Mouse (Mus musculus): ENCODE data around the gene Ccdc13. TPM values are rescaled to one million over a fixed set of nuclear protein-coding genes. Genes with fewer than 3 reads are reported as not detected.
A peak's percentile ranks its signal among the peaks of the same experiment; 100 is the strongest.

Ccdc13 gene
- total and polyA plus RNA-seq, 2 experiments from 2014 or later, result 3.0 to 4.8 TPM

GRCm38 (mm10) chr9:121826356-121826755 is 12.9 kb downstream of the Ccdc13 start:
- ATAC-seq (ENCODE audit: low FRiP score), result no peak
- Histone ChIP-seq H3K36me3 (ENCODE audit: insufficient read depth, low read length) (no peaks in the 10 kb centered on the region), H3K4me1 (ENCODE audit: insufficient read depth, low read length) (no peaks in the 10 kb centered on the region), H3K9me3 (ENCODE audit: low read length) (no peaks in the 10 kb centered on the region), H3K4me2 (ENCODE audit: low read depth, low read length, poor library complexity, severe bottlenecking) (no peak overlapping the region), H3K27ac (ENCODE audit: low read depth, low read length) (no peak overlapping the region), H3K4me3 (ENCODE audit: low read depth, low read length) (no peak overlapping the region), H3K9ac (replicated peaks; ENCODE audit: low read length, poor library complexity, severe bottlenecking) (no peak overlapping the region), H3K27me3 (ENCODE audit: insufficient read depth, low read length) (no peaks in the 10 kb centered on the region)
- 91% methylated on average over 3 of the region's 3 CpGs for WGBS
- no peak for DNase-seq (ENCODE audit: low spot score)
- TF ChIP-seq CTCF (IDR thresholded peaks at IDR 0.05), result no peak

DNA sequence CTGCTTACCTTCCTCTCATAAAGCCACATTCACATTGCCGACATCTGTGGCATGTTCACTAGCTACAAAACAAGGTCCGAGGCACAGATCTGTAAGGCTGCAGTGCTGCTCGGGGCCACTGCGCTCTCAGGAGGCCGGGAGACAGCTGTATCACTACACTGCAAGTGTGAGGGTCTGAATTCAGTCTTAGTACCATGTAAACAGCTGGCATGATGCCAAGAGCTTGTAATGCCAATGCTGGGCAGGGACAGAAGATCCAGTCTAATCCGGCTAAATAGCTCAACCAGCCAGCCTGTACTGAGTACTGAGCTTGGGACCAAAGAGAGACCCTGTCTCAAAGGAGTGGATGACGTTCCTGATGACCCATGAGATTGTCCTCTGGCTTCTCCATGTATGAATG is 15.3 kb downstream of the Ccdc13 start:
- no peak overlapping the region for H3K4me2 ChIP-seq (ENCODE audit: low read depth, low read length, poor library complexity, severe bottlenecking)
- 0 out of 2 replicates have a peak, but pooled peaks have one; percentile 29 for ATAC-seq (ENCODE audit: low FRiP score)
- 65% methylated on average over 7 of the region's 7 CpGs for WGBS

GRCm38 (mm10) chr9:121823051-121823450 is 16.2 kb downstream of the Ccdc13 start:
- Histone ChIP-seq H3K4me2 (ENCODE audit: low read depth, low read length, poor library complexity, severe bottlenecking) (no peak overlapping the region), H3K27me3 (ENCODE audit: insufficient read depth, low read length) (no peaks in the 10 kb centered on the region), H3K27ac (ENCODE audit: low read depth, low read length) (0 out of 2 replicates have a peak overlapping the region, but pooled peaks have one; percentile 12), H3K36me3 (ENCODE audit: insufficient read depth, low read length) (no peaks in the 10 kb centered on the region), H3K4me3 (ENCODE audit: low read depth, low read length) (no peak overlapping the region), H3K4me1 (ENCODE audit: insufficient read depth, low read length) (0 out of 2 replicates have a peak, but pooled peaks cover 3% of the 10 kb centered on the region), H3K9me3 (ENCODE audit: low read length) (no peaks in the 10 kb centered on the region), H3K9ac (replicated peaks; ENCODE audit: low read length, poor library complexity, severe bottlenecking) (no peak overlapping the region)
- WGBS, result 72% methylated on average over 1 of the region's 1 CpGs
- DNase-seq (ENCODE audit: low spot score) (peak; percentile 33), ATAC-seq (ENCODE audit: low FRiP score) (0 out of 2 replicates have a peak, but pooled peaks have one; percentile 6)
- no peak for TF ChIP-seq CTCF (IDR thresholded peaks at IDR 0.05)

More for the DNA sequence above, 15.3 kb downstream of the Ccdc13 start:
- DNase-seq (ENCODE audit: low spot score), result peak; percentile 86
- no peak overlapping the region for H3K27ac ChIP-seq (ENCODE audit: low read depth, low read length)
- no peak for TF ChIP-seq CTCF (IDR thresholded peaks at IDR 0.05)
- H3K4me3 ChIP-seq (ENCODE audit: low read depth, low read length), result no peak overlapping the region
- H3K4me1 ChIP-seq (ENCODE audit: insufficient read depth, low read length), result 0 out of 2 replicates have a peak, but pooled peaks cover 3% of the 10 kb centered on the region
- H3K9me3 ChIP-seq (ENCODE audit: low read length), result no peaks in the 10 kb centered on the region
- no peaks in the 10 kb centered on the region for H3K36me3 ChIP-seq (ENCODE audit: insufficient read depth, low read length)
- H3K9ac ChIP-seq (replicated peaks; ENCODE audit: low read length, poor library complexity, severe bottlenecking), result no peak overlapping the region
- no peaks in the 10 kb centered on the region for H3K27me3 ChIP-seq (ENCODE audit: insufficient read depth, low read length)

- TF ChIP-seq CTCF (IDR thresholded peaks at IDR 0.05), result no peak
- ATAC-seq (ENCODE audit: low FRiP score), result peak; percentile 67
- no peak overlapping the region for H3K4me2 ChIP-seq (ENCODE audit: low read depth, low read length, poor library complexity, severe bottlenecking)
Observed at GRCm38 (mm10) chr9:121822585-121822991, 16.7 kb downstream of the Ccdc13 start.

GRCm38 (mm10) chr9:121820765-121821164 is 18.5 kb downstream of the Ccdc13 start:
- WGBS, result 76% methylated on average over 5 of the region's 5 CpGs
- H3K4me3 ChIP-seq (ENCODE audit: low read depth, low read length), result no peak overlapping the region
- no peak overlapping the region for H3K27ac ChIP-seq (ENCODE audit: low read depth, low read length)
- ATAC-seq (ENCODE audit: low FRiP score) (no peak), DNase-seq (ENCODE audit: low spot score) (no peak)
- no peaks in the 10 kb centered on the region for H3K27me3 ChIP-seq (ENCODE audit: insufficient read depth, low read length)
- TF ChIP-seq CTCF (IDR thresholded peaks at IDR 0.05), result no peak
- H3K4me2 ChIP-seq (ENCODE audit: low read depth, low read length, poor library complexity, severe bottlenecking), result no peak overlapping the region
- H3K9me3 ChIP-seq (ENCODE audit: low read length), result no peaks in the 10 kb centered on the region
- H3K9ac ChIP-seq (replicated peaks; ENCODE audit: low read length, poor library complexity, severe bottlenecking), result no peak overlapping the region
- 0 out of 2 replicates have a peak, but pooled peaks cover 3% of the 10 kb centered on the region for H3K4me1 ChIP-seq (ENCODE audit: insufficient read depth, low read length)
- H3K36me3 ChIP-seq (ENCODE audit: insufficient read depth, low read length), result no peaks in the 10 kb centered on the region

More at GRCm38 (mm10) chr9:121822585-121822991, 16.7 kb downstream of the Ccdc13 start:
- Histone ChIP-seq H3K4me1 (ENCODE audit: insufficient read depth, low read length) (0 out of 2 replicates have a peak, but pooled peaks cover 3% of the 10 kb centered on the region), H3K4me3 (ENCODE audit: low read depth, low read length) (no peak overlapping the region), H3K27me3 (ENCODE audit: insufficient read depth, low read length) (no peaks in the 10 kb centered on the region), H3K27ac (ENCODE audit: low read depth, low read length) (peak overlapping the region; percentile 55; the same call in 1 of the 2 replicates), H3K9ac (replicated peaks; ENCODE audit: low read length, poor library complexity, severe bottlenecking) (peak overlapping the region; percentile 24; the same call in 1 of the 2 replicates), H3K36me3 (ENCODE audit: insufficient read depth, low read length) (no peaks in the 10 kb centered on the region), H3K9me3 (ENCODE audit: low read length) (no peaks in the 10 kb centered on the region)
- DNase-seq (ENCODE audit: low spot score), result peak; percentile 86
- WGBS, result 59% methylated on average over 6 of the region's 6 CpGs

GRCm38 (mm10) chr9:121819771-121820471 is 19.3 kb downstream of the Ccdc13 start:
- ATAC-seq (ENCODE audit: low FRiP score) (0 out of 2 replicates have a peak, but pooled peaks have one; percentile 22), DNase-seq (ENCODE audit: low spot score) (peak; percentile 68)
- Histone ChIP-seq H3K27me3 (ENCODE audit: insufficient read depth, low read length) (no peaks in the 10 kb centered on the region), H3K27ac (ENCODE audit: low read depth, low read length) (peak overlapping the region; percentile 26; the same call in 1 of the 2 replicates), H3K9me3 (ENCODE audit: low read length) (no peaks in the 10 kb centered on the region), H3K4me2 (ENCODE audit: low read depth, low read length, poor library complexity, severe bottlenecking) (no peak overlapping the region), H3K36me3 (ENCODE audit: insufficient read depth, low read length) (no peaks in the 10 kb centered on the region), H3K4me3 (ENCODE audit: low read depth, low read length) (no peak overlapping the region), H3K9ac (replicated peaks; ENCODE audit: low read length, poor library complexity, severe bottlenecking) (no peak overlapping the region), H3K4me1 (ENCODE audit: insufficient read depth, low read length) (0 out of 2 replicates have a peak, but pooled peaks cover 3% of the 10 kb centered on the region)
- TF ChIP-seq CTCF (IDR thresholded peaks at IDR 0.05), result no peak
- 48% methylated on average over 7 of the region's 7 CpGs for WGBS

Data from midbrain, postnatal 0 days (tissue).